Mouse (Mus musculus): Measurements from ENCODE around the gene Nploc4.

Gene Nploc4

DNA sequence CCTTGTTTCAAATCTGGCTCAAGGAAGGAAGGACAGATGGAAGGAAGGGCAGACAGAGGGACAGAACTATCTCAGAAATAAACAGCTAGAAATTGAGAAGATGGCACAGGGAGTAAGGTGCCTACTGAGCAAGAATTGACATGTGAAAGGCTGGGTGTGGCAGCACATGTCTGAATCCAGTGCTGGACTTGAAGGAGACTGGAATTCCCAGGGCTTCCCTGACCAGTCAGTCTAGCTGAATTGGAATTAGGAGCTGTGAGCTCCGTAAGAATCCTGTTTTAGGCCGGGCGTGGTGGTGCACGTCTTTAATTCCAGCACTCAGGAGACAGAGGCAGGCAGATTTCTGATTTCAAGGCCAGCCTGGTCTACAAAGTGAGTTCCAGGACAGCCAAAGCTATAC lies 95.8 kb downstream of the Nploc4 start:
- in situ Hi-C loops (cut with MboI) = no loop called here

DNA sequence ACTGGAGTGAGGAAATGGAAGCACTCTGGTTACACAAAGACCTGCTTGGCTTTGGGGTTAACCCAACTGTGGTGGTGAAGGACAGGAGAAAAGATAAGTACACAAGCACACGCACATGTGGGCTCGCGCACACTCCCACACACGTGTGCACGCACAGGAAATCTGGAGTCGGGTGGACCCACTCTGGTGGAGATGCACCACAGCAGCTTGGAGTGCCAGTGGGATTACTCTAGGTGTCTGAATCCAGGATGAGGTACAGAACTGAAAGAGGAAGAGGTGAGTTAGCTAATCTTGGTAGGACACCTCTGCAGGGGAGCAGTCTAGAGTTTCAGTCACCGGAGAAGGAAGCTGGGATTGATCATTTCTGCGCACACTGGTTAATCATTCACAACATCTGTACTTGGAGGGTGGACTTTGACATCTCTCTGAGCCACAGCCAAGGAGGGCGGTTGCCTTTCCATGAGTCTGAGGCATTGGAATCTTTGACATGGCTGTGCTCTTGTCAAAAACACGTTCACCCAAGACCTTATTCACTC lies 97.5 kb downstream of the Nploc4 start:
- in situ Hi-C loops (cut with MboI) = no loop called here

DNA sequence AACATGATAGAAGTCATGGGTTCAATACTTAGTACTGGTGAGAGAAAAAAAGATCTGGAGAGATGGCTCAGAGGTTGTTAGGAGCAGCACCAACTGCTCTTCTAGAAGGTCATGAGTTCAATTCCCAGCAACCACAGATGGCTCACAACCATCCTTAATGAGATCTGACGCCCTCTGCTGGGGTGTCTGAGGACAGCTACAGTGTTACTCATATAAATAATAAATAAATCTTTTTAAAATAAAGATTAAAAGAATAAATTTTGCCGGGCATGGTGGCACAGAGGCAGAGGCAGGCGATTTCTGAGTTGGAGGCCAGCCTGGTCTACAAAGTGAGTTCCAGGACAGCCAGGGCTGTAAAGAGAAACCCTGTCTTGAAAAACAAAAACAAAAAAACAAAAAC lies 98.7 kb downstream of the Nploc4 start:
- in situ Hi-C loops (cut with MboI) = no loop called here

DNA sequence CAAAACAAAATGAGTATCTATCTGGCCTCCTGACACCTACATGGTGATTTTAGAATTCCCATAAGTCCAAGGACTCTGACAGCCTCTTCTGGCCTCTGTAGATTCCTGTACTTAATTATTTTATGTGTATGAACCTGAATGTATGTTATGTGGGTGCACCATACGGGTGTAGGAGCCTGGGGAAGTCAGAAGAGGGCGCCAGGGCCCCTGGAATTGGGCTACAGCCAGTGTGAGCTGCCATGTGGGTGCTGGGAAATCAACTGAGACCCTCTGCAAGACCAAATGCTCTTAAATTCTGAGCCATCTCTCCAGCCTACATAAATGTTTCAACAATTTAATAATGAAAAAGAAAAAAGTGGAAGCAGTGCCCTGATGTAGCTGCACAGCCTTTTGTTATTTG lies 100.1 kb downstream of the Nploc4 start:
- in situ Hi-C loops (cut with MboI) = no loop called here

DNA sequence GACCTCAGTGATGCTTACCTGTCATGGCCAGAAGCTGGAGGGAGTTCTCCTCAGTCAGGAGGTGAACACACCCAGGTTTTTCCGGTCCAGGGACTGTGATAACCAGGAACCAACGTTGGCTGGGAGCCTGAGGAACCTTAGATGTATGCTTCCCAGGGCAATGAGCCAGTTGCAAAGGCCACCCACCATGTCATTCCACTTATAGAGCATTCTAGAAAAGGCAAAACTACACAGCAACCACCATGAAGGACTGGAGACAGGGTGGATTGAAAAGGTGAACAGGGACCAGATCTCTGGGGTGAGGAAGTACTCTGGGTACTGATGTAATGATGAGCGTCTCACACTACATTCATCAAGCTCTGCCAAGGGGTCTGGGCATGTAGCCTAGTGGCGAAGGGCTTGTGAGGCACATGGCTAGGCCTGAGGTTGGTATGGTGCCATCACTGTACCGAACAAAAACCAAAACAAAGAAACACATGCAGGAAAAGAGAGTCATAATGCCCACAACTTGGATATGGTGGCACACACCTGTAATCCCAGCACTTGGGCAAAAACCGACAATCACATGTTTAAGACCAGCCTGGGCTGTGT lies 102.0 kb downstream of the Nploc4 start:
- in situ Hi-C loops (cut with MboI) = no loop called here

All from mature B cell (primary cell).